Mouse (Mus musculus) Patski (cell line): ENCODE data around the gene Cep78. TPM values are rescaled to one million over a fixed set of nuclear protein-coding genes. Genes with fewer than 3 reads are reported as not detected.
A peak's percentile ranks its signal among the peaks of the same experiment; 100 is the strongest.

ENCODE experiments used
- ATAC-seq: fragments of 100-300 bp; one replicate; pipeline ENCODE4 v1.8.0; 2021
- CTCF ChIA-PET: fragments of 350-600 bp; sonication (Branson Sonifier 250); formaldehyde crosslinking; loops from one replicate; lab custom pipeline; 2022; ENCODE audit warnings: inconsistent platforms; lab: Charles Lee
- POLR2A ChIA-PET: fragments of 350-600 bp; sonication (Branson Sonifier 250); formaldehyde crosslinking; loops from one replicate; lab custom pipeline; 2022; ENCODE audit warnings: antibody characterized with exemption, inconsistent platforms; lab: Charles Lee
- DNase-seq: peaks from one replicate; pipeline ENCODE4 v3.0.0-alpha.2; 2011; ENCODE audit warnings: low read depth, low spot score
- H3K27me3 ChIP-seq: fragments of 371-371 bp; one replicate; pipeline ENCODE4 v1.5.1; 2021
- CTCF ChIP-seq: fragments of 100-300 bp; IDR thresholded peaks from one replicate; pipeline ENCODE4 v1.5.1; 2021
- in situ Hi-C: fragments of 300-500 bp; cut with MboI; formaldehyde crosslinking; loops from 3 replicates; pipeline ENCODE4 v1.11.1; 2018; ENCODE audit warnings: low pct_unique_long_range_greater_than_20kb, mixed read lengths
- polyA plus RNA-seq: library from polyadenylated mRNA; unstranded; gene quantifications from one replicate; pipeline ENCODE4 v1.2.3, GENCODE M21; 2021

Cep78 gene
- polyA plus RNA-seq, 1 experiment from 2014 or later, result 13.7 TPM

DNA sequence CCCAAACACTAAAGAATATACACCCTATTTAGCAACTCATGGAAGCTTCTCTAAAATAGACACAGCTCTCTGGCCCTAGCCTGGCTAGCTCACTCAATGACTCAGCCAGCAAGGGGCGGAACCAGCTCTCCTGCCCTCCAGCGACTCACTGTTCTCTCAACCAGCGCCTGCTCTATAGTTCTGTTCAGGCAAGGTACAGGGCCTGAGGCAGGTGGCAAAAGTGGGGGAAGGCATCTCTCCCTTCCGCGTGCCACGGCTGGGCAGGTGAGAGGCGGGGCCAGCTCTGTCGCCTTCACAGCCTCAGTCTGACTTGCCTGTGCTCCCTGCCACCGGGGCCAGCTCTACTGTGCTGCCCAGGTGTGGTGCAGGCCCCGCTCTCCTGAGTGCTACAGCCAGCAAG is 38.1 kb downstream of the Cep78 start:
- DNase-seq (no peak), ATAC-seq (peak; percentile 98)
- in situ Hi-C loops, result no loop called here
- POLR2A ChIA-PET, result no interaction called here
- CTCF ChIA-PET, result interaction anchor here (0.9 to 1.5 kb wide), 4 partner anchors 14 to 38 kb away, joined by 3 read pairs; partner anchors contain the start of gene Cep78
- TF ChIP-seq CTCF, result no peak
- no peaks in the 10 kb centered on the region for H3K27me3 ChIP-seq

DNA sequence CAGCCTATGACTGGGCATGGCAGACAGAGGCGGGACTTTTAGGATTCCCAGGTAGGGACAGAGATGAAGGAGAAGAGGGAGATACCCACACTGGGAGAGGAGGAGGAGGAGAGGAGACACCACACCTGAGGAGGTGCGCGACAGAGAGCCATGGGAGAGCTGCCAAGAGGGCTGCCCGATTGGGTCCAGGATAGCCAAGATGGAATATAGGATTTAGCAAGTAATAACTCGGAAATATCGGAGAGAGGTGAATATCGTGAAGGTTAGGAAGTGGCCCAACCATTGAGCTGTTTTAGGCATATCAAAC is 41.7 kb downstream of the Cep78 start:
- in situ Hi-C loops, result no loop called here
- no peak for ATAC-seq
- ChIA-PET CTCF (interaction anchor here (1.2 kb wide), 1 partner anchor 9 kb away, joined by 3 read pairs; no protein-coding TSS in a partner anchor), POLR2A (no interaction called here)
- no peak for DNase-seq
- H3K27me3 ChIP-seq, result no peaks in the 10 kb centered on the region
- TF ChIP-seq CTCF, result no peak

DNA sequence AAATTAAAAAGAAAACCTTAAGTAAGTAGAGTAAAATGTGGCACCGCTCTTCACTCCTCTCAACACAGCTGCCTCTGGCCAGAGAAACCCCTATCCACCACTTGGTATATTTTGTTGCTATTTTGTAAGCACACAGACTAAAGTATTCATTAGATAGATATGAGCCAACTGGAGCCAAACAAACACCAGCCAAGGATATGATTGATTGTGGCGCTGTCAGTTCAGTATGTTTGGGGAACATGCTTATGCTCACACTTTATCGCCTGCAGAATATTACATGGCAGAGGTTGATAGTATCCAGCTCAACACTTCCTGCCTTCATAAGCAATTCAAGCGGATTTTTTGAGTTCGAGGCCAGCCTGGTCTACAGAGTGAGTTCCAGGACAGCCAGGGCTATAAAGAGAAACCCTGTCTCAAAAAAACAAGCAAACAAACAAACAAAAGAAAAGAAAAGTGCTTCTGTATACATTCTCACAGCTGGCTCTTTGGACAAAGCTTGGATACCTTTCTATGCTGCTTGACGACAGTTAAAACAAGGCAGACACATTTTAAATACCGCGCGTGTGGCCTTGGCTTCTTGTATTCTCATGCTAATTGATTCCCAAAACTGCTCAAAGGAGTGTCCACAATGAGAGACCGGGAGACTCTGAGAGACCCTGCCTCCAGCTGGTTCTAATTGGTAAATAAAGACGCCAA is 42.2 kb downstream of the Cep78 start:
- DNase-seq (no peak), ATAC-seq (no peak)
- in situ Hi-C loops, result no loop called here

DNA sequence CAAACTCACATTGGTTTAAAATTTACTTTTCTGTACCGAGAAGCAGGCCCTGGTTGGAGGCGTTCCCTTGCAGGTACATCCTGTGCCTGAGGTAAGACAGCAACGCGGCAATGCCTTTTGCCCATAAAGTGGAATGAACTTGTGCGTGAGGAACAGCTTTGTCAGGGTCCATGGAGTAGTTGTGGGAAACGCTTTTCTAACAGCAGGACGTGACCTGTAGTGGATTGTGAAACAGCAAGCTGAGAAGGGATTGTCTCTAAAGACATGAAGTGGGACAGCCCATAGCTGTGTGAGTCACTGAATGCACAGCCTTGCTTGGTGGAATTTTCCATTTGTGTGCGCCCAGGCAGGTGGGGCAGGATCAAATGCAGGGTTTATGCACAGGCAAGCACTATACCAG is 43.4 kb downstream of the Cep78 start:
- TF ChIP-seq CTCF, result no peak
- POLR2A ChIA-PET, result no interaction called here
- ATAC-seq, result peak; percentile 95
- CTCF ChIA-PET, result interaction anchor here (0.8 to 1.1 kb wide), 2 partner anchors 17 to 41 kb away, joined by 3 read pairs; no protein-coding TSS in a partner anchor
- H3K27me3 ChIP-seq, result no peaks in the 10 kb centered on the region
- no peak for DNase-seq
- in situ Hi-C loops, result no loop called here

More for the DNA sequence above, 42.2 kb downstream of the Cep78 start:
- TF ChIP-seq CTCF, result no peak
- ChIA-PET POLR2A (no interaction called here), CTCF (interaction anchor here (0.8 to 1.2 kb wide), 2 partner anchors 9 to 23 kb away, joined by 3 read pairs; no protein-coding TSS in a partner anchor)
- no peaks in the 10 kb centered on the region for H3K27me3 ChIP-seq

DNA sequence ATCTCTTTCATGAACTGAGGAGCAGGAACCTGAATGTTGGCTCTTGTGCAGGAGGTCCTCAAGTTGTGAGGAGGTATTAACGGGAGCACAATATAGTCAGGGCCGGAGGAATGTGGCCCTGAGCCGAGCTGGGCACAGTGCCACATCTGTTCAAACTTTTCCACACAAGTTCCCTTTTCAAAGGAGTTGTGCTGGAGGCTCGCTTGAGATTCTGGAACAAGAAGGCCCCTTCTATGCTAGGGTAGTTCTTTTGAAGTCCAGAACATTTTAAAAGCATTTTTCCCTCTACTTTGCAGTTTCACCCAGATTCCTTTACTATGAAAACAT is 59.1 kb downstream of the Cep78 start:
- H3K27me3 ChIP-seq, result no peaks in the 10 kb centered on the region
- no peak for TF ChIP-seq CTCF
- ChIA-PET POLR2A (interaction anchor here (1.0 kb wide), 1 partner anchor 23 kb away, joined by 4 read pairs; no protein-coding TSS in a partner anchor), CTCF (interaction anchor here (1.0 to 1.2 kb wide), 3 partner anchors 13 to 25 kb away, joined by 3 to 4 read pairs (median 3); no protein-coding TSS in a partner anchor)
- ATAC-seq, result peak; percentile 27
- in situ Hi-C loops, result no loop called here
- DNase-seq, result peak; percentile 63

DNA sequence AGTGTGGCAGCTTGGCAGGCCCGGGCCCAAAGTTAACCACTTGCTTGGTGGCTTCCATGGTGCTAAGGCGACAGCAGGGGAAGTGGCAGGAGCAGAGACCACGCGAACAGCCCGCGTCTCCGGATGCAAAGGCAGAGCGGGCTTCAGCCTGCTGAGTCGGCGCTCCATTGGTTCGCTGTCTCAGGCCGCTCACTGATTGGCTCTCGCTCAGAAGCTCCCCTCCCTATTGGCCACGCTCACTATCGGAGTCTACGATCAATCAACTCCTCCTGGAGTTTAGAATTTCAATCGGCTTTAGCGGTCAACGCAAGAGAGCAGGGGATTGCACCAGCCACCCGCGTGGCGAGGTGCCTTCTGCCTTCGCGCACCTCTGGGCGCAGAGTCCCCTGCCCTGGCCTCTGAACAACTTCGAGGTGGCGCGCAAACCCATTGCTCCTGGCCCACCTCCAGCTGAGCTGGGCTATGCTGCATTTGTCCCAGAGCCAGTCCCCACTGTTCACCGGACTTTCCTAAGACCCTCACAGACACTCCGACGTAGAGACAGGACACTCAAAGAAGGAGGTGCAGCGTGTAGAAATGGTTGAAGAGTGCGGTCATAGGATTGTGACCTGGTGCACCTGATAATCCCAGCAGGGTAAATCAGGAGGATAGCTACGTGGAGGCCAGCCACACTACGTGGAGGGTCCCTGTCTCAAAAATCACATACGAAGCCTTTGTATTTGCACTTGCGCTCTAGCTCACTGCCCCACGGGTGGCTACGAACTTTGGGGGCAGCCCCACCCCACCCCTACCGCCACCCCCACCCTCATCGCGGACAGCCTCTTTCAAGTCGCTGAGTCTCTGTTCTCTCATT is 59.7 kb downstream of the Cep78 start:
- ATAC-seq (peak; percentile 96), DNase-seq (no peak)
- TF ChIP-seq CTCF, result no peak
- ChIA-PET POLR2A (interaction anchor here (1.0 kb wide), 1 partner anchor 23 kb away, joined by 4 read pairs; no protein-coding TSS in a partner anchor), CTCF (interaction anchor here (1.0 to 5.3 kb wide), 7 partner anchors 10 to 39 kb away, joined by 3 to 36 read pairs (median 4); no protein-coding TSS in a partner anchor)
- no peaks in the 10 kb centered on the region for H3K27me3 ChIP-seq
- in situ Hi-C loops, result no loop called here

DNA sequence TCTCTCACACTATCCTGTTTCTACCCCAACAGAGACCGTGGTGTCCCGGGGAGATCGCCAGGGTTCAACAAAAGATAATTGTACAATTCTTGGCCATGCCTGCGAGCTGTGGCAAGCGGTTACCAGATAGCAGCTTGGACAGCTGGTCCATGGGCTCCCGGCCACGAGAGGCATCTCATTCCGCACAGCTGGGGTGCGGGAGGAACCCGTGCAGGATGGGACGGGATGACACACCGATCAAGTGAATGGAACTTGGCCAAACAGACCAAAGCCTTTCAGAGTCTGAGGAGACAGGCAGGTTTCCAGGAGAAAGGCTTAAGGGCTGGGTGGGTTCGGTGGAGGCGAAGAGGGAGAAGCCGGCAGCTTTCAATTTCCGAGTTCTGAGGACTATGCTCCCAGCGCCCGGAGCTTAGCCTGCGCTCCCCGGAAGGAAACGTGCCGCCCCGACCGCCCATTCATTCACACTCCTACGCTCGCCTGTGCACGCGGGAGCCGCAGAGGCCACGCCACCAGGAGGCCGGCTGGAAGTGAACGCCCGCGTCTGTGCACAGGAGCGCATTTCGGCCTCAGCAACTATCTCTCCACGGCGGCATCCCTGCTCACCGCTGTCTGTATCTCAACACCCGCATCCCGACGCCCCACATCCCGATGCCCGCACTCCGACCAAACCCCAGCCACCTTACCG is 60.5 kb downstream of the Cep78 start:
- H3K27me3 ChIP-seq, result no peaks in the 10 kb centered on the region
- in situ Hi-C loops, result no loop called here
- ChIA-PET CTCF (interaction anchor here (1.0 to 5.3 kb wide), 6 partner anchors 10 to 39 kb away, joined by 3 to 36 read pairs (median 4); no protein-coding TSS in a partner anchor), POLR2A (interaction anchor here (1.0 kb wide), 1 partner anchor 24 kb away, joined by 4 read pairs; no protein-coding TSS in a partner anchor)
- DNase-seq (no peak), ATAC-seq (peak; percentile 58)
- TF ChIP-seq CTCF, result no peak

DNA sequence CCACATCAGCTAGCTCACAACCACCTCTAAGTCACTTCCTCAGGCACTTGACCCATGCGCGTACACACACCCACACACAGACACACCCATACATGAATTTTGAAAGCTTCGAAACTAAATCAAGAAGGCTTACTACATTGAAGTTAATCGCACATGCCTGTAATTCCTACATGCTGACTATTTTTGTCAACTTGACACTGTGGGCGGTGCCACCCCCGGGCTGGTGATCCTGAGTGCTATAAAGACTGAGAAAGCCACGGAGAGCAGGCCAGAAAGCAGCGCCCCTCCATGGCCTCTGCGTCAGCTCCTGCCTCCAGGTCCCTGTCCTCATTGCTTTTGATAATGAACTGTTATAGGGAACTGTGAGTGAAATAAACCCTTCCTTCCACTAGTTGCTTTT is 61.4 kb downstream of the Cep78 start:
- no peak for TF ChIP-seq CTCF
- POLR2A ChIA-PET, result interaction anchor here (0.6 kb wide), 1 partner anchor 303 kb away, joined by 3 read pairs; no protein-coding TSS in a partner anchor
- no peak for DNase-seq
- in situ Hi-C loops, result no loop called here
- CTCF ChIA-PET, result interaction anchor here (0.7 to 5.3 kb wide), 4 partner anchors 11 to 40 kb away, joined by 3 to 36 read pairs (median 6); no protein-coding TSS in a partner anchor
- ATAC-seq, result peak; percentile 2
- no peaks in the 10 kb centered on the region for H3K27me3 ChIP-seq

DNA sequence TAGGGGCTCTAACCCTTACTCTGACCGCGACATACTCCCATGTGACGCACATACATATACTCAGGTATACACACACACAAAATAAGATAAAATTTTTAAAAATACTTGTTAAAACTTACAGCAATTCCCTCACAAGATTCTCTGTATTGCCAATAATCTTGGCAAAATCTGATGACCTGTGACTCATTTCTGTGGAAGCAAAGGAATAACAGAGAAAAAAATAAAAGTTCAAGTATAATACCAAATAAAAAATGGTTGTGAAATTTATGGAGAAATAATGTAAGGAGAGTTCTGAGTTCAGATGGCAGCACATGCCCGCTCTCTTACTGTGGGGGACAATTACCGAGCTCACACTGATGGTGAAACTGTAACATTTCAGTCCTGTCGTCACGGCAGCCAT is 65.5 kb downstream of the Cep78 start:
- in situ Hi-C loops, result no loop called here
- ATAC-seq, result no peak
- TF ChIP-seq CTCF, result no peak
- no peak for DNase-seq
- POLR2A ChIA-PET, result no interaction called here
- CTCF ChIA-PET, result interaction anchor here (1.6 to 1.9 kb wide), 2 partner anchors 52 to 58 kb away, joined by 4 to 6 read pairs; no protein-coding TSS in a partner anchor
- no peaks in the 10 kb centered on the region for H3K27me3 ChIP-seq

DNA sequence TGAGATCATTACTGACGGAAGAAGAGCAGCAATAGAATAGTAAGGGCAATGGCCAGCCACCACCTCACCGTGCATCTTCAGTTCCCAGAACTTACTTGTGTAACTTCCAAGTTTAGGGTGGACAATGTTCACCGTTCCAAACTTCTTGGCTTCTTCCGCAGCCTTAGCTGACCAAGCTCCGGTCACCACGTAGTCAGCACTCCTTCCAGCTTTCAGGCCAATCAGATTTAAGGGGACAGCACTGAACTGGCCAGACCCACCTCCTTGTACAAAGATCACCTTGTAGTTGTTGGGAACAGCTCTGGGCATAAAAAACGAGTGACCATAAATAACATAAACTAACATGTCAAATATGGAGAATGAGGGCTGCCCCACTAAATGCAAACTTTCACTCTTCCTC is 66.7 kb downstream of the Cep78 start:
- DNase-seq, result no peak
- ATAC-seq, result no peak
- TF ChIP-seq CTCF, result no peak
- ChIA-PET POLR2A (no interaction called here), CTCF (interaction anchor here (0.9 kb wide), 1 partner anchor 51 kb away, joined by 3 read pairs; no protein-coding TSS in a partner anchor)
- H3K27me3 ChIP-seq, result no peaks in the 10 kb centered on the region
- in situ Hi-C loops, result no loop called here
